Mouse (Mus musculus) lung, embryonic 16.5 days (tissue): ENCODE results near the gene Bbc3. TPM values are rescaled to one million over a fixed set of nuclear protein-coding genes. Genes with fewer than 3 reads are reported as not detected.
"Not testable (repeated sequence)": the region's sequence is repeated elsewhere in the genome, so short reads cannot be mapped to it uniquely, and the experiment has no call there.

Experiments used
- ATAC-seq: fragments of 200-750 bp; cut with Nextera tagmentation; 2 replicates; pipeline ENCODE4 v1.8.0; 2017; ENCODE audit warnings: low read depth, mild to moderate bottlenecking, moderate library complexity
- H3K27ac ChIP-seq: fragments of 300-500 bp; sonication (generic); 2 replicates; pipeline ENCODE4 v1.5.1; 2014; ENCODE audit warnings: mild to moderate bottlenecking, control low read depth, low read length
- H3K27me3 ChIP-seq: fragments of 300-500 bp; sonication (generic); 2 replicates; pipeline ENCODE4 v1.6.1; 2014; ENCODE audit warnings: low read depth, low read length, mixed read lengths; ENCODE audit not compliant: control insufficient read depth, insufficient read depth
- H3K36me3 ChIP-seq: fragments of 300-500 bp; sonication (generic); 2 replicates; pipeline ENCODE4 v1.6.1; 2014; ENCODE audit warnings: low read length; ENCODE audit not compliant: control insufficient read depth, insufficient read depth
- H3K4me1 ChIP-seq: fragments of 300-500 bp; sonication (generic); replicated peaks from 2 replicates; pipeline ENCODE4 v1.6.1; 2014; ENCODE audit warnings: low read length, mixed read lengths; ENCODE audit not compliant: control insufficient read depth, insufficient read depth
- H3K4me2 ChIP-seq: fragments of 300-500 bp; sonication (generic); 2 replicates; pipeline ENCODE4 v1.6.1; 2014; ENCODE audit warnings: low read depth, low read length, control low read depth
- H3K4me3 ChIP-seq: fragments of 300-500 bp; sonication (generic); 2 replicates; pipeline ENCODE4 v1.5.1; 2014; ENCODE audit warnings: mild to moderate bottlenecking, low read length, control low read depth
- H3K9ac ChIP-seq: fragments of 300-500 bp; sonication (generic); 2 replicates; pipeline ENCODE4 v1.6.1; 2014; ENCODE audit warnings: low read length, control low read depth
- H3K9me3 ChIP-seq: fragments of 300-500 bp; sonication (generic); 2 replicates; pipeline ENCODE4 v1.6.1; 2016; ENCODE audit warnings: low read length; ENCODE audit not compliant: control insufficient read depth
- WGBS: fragments of 180-500 bp; shearing (Covaris S2); extraction: QIAGEN DNeasy Blood & Tissue Kit; methylation state at CpG from one replicate; pipeline ENCODE4 v1.1.7; 2014; 5-methylcytosine and 5-hydroxymethylcytosine counted together
- polyA plus RNA-seq: library from polyadenylated mRNA; unstranded; fragments of >200 nt; fragmentation: Nextera tagmentation; extraction: Ambion mirVana; gene quantifications from 2 replicates; pipeline ENCODE4 v1.2.1, GENCODE M21; 2015

The Bbc3 gene
- polyA plus RNA-seq: 12.4 and 14.3 TPM in 2 replicates

GRCm38 (mm10) chr7:16308093-16308492, at the start of gene Bbc3:
Gene Bbc3, plus strand, starts transcription at chr7:16308393.
- H3K9me3 ChIP-seq, H3K36me3 ChIP-seq, H3K27me3 ChIP-seq, ATAC-seq: not testable (repeated sequence)
- Histone ChIP-seq H3K27ac (peak within 1 kb of the TSS; percentile 16; the same call in 1 of the 2 replicates), H3K4me2 (peak within 1 kb of the TSS; percentile 100), H3K4me1 (peaks cover 38% of the 10 kb centered on the region), H3K4me3 (peak within 1 kb of the TSS; percentile 72), H3K9ac (peak within 1 kb of the TSS; percentile 71)
- whole genome bisulfite sequencing: 19% methylated on average over 1 of the region's 1 CpGs

GRCm38 (mm10) chr7:16259110-16259590, 49.0 kb upstream of the Bbc3 start, which contains the start of gene C5ar1:
Gene C5ar1, minus strand, starts transcription at chr7:16259540.
- H3K27me3 ChIP-seq: no peaks in the 10 kb centered on the region
- H3K9me3 ChIP-seq: no peaks in the 10 kb centered on the region
- no peak for ATAC-seq
- no peaks in the 10 kb centered on the region for H3K36me3 ChIP-seq
- H3K9ac ChIP-seq: no peak within 1 kb of the TSS
- WGBS: 79% methylated on average over 5 of the region's 5 CpGs
- H3K4me1 ChIP-seq: no peaks in the 10 kb centered on the region
- no peak within 1 kb of the TSS for H3K4me2 ChIP-seq
- no peak within 1 kb of the TSS for H3K4me3 ChIP-seq
- no peak within 1 kb of the TSS for H3K27ac ChIP-seq

GRCm38 (mm10) chr7:16261097-16261496, 47.1 kb upstream of the Bbc3 start:
- Histone ChIP-seq H3K4me2 (no peak overlapping the region), H3K27me3 (no peaks in the 10 kb centered on the region), H3K27ac (no peak overlapping the region), H3K36me3 (no peaks in the 10 kb centered on the region), H3K9me3 (peaks cover 2% of the 10 kb centered on the region; the same call in 1 of the 2 replicates), H3K4me3 (no peak overlapping the region), H3K4me1 (no peaks in the 10 kb centered on the region), H3K9ac (no peak overlapping the region)
- ATAC-seq: no peak
- 55% methylated on average over 1 of the region's 1 CpGs for WGBS

DNA sequence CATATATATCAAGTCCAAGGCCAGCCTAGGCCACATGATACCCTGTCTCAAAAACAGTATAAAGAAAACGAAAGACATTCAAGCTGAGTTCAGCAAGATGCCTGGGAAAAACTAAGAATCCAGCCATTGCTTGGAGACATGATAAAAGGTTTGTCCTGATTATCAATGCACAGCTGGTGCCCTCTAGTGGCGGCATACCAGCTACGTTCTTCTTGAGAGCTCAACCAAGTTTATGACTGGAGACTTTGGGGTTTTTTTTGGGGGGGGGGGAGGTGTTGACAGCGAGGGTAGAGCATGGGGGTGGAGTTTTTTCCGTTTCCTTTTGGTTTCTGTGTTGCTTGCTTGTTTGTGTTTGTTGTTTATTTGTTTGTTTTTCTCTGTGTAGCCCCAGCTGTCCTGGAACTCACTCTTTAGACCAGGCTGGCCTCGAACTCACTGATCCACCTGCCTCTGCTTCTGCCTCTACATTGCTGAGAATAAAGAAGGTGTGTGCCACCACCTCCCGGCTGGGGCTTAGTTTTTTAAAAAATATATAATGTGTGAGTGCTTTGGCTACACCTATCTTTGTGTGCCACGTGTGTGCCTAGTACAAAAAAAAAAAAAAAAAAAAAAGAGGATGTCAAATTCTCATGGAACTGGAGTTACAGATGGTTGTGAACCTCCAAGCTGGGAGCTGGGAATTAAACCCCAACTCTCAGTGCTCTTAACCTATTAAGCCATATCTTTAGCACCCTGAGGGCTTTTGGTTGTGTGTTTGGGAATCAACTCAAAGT, 45.0 kb upstream of the Bbc3 start:
- Histone ChIP-seq H3K9me3 (peaks cover 2% of the 10 kb centered on the region; the same call in 1 of the 2 replicates), H3K4me2 (no peak overlapping the region), H3K27me3 (no peaks in the 10 kb centered on the region), H3K9ac (no peak overlapping the region), H3K36me3 (no peaks in the 10 kb centered on the region), H3K4me3 (no peak overlapping the region), H3K27ac (no peak overlapping the region), H3K4me1 (no peaks in the 10 kb centered on the region)
- WGBS: 26% methylated on average over 8 of the region's 8 CpGs
- no peak for ATAC-seq

DNA sequence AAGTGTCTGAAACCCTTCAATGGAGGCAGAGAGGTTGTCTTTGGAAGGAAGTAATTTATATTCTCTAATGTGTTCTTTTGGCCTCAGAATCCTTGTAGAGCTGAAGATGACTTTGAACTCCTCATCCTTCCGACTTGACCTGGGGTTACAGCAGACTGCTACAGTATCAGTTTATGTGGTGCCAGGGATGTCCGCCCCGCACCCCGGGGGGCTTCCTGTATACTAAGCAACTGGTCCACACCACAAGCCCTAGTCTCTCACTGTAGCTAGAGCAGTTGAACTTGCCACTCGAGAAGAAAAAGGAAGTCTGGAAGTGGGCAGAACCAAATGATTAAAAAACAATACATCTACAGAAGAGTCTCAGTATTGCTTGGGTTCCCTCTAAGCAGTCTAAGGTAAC, 44.4 kb upstream of the Bbc3 start:
- peaks cover 2% of the 10 kb centered on the region; the same call in 1 of the 2 replicates for H3K9me3 ChIP-seq
- no peak for ATAC-seq
- H3K4me3 ChIP-seq: no peak overlapping the region
- H3K36me3 ChIP-seq: no peaks in the 10 kb centered on the region
- no peaks in the 10 kb centered on the region for H3K4me1 ChIP-seq
- 78% methylated on average over 5 of the region's 5 CpGs for WGBS
- no peak overlapping the region for H3K27ac ChIP-seq
- H3K4me2 ChIP-seq: no peak overlapping the region
- no peak overlapping the region for H3K9ac ChIP-seq
- no peaks in the 10 kb centered on the region for H3K27me3 ChIP-seq

DNA sequence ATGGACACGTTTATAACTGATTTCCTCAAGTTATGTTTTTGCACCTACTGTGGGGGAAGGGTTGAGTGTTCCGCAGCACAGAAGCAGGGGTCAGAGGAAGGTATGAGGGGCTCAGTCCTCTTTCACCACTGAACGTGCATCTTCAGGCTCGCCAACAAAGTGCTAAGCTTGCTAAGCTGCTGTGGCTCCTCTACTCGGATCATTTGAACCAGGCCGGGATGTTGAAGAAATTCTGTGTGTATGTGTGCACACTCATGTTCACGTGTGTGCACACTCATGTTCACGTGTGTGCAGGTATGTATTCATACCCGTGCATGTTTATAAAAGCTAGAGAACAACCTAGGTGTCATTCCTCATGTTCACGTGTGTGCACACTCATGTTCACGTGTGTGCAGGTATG, 42.3 kb upstream of the Bbc3 start:
- Histone ChIP-seq H3K27me3 (no peaks in the 10 kb centered on the region), H3K4me2 (no peak overlapping the region), H3K9me3 (peaks cover 2% of the 10 kb centered on the region; the same call in 1 of the 2 replicates), H3K4me1 (no peaks in the 10 kb centered on the region), H3K4me3 (no peak overlapping the region), H3K27ac (no peak overlapping the region), H3K9ac (no peak overlapping the region), H3K36me3 (no peaks in the 10 kb centered on the region)
- ATAC-seq: no peak
- 83% methylated on average over 11 of the region's 11 CpGs for WGBS

- not testable (repeated sequence) for H3K27ac ChIP-seq, H3K9ac ChIP-seq, H3K36me3 ChIP-seq, ATAC-seq, H3K9me3 ChIP-seq, H3K4me3 ChIP-seq, H3K4me2 ChIP-seq, H3K4me1 ChIP-seq, H3K27me3 ChIP-seq
- 78% methylated on average over 7 of the region's 7 CpGs for WGBS
These were observed 41.6 kb upstream of the Bbc3 start for GRCm38 (mm10) chr7:16266593-16266992.

GRCm38 (mm10) chr7:16271139-16271538, 37.1 kb upstream of the Bbc3 start:
- no peak overlapping the region for H3K4me3 ChIP-seq
- WGBS: 79% methylated on average over 1 of the region's 1 CpGs
- H3K9me3 ChIP-seq: no peaks in the 10 kb centered on the region
- no peak for ATAC-seq
- no peak overlapping the region for H3K27ac ChIP-seq
- H3K4me2 ChIP-seq: no peak overlapping the region
- H3K27me3 ChIP-seq: no peaks in the 10 kb centered on the region
- peaks cover 16% of the 10 kb centered on the region for H3K4me1 ChIP-seq
- H3K9ac ChIP-seq: no peak overlapping the region
- peaks cover 3% of the 10 kb centered on the region; the same call in 1 of the 2 replicates for H3K36me3 ChIP-seq

DNA sequence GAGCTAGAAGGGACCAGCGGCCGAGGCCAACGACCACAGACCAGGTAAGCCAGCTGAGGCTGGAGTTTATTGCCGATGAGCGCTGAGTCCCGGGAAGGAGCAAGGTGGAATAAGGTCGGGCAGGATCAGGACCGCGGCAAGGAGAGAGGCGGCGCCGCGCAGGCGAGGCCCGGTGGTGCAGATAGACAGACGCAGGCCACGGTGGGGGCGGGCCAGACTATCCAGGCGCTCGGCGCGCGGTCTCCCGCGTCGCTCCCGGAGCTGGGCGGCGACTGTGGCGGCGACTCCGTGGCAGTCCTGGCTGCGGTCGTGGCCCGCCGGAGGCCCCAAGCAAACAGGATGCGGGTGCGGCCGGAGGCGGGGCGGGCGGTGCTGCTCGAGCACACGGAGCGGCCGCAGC, 35.5 kb upstream of the Bbc3 start:
- Histone ChIP-seq H3K4me3 (peak overlapping the region; percentile 79), H3K27ac (peak overlapping the region; percentile 95), H3K27me3 (no peaks in the 10 kb centered on the region), H3K9ac (peak overlapping the region; percentile 80), H3K36me3 (peaks cover 4% of the 10 kb centered on the region; the same call in 1 of the 2 replicates), H3K4me2 (peak overlapping the region; percentile 95), H3K9me3 (no peaks in the 10 kb centered on the region), H3K4me1 (peaks cover 16% of the 10 kb centered on the region)
- ATAC-seq: peak; percentile 82
- WGBS: 0% methylated on average over 29 of the region's 46 CpGs
